Mouse (Mus musculus) gastrocnemius, adult 2 months (tissue): ENCODE results near the gene Hal. TPM values are rescaled to one million over a fixed set of nuclear protein-coding genes. Genes with fewer than 3 reads are reported as not detected.

Experiments
- DNase-seq: peaks from one replicate; pipeline ENCODE4 v3.0.0; 2022
- H3K27ac ChIP-seq: fragments of 200-600 bp; 2 replicates; pipeline ENCODE4 v1.8.1; 2022; ENCODE audit warnings: mild to moderate bottlenecking
- H3K4me3 ChIP-seq: fragments of 200-600 bp; 2 replicates; pipeline ENCODE4 v1.8.1; 2022; ENCODE audit warnings: mild to moderate bottlenecking, moderate library complexity
- CTCF ChIP-seq: fragments of 200-600 bp; IDR thresholded peaks from 2 replicates; pipeline ENCODE4 v1.8.1; 2022; ENCODE audit warnings: antibody characterized with exemption, mild to moderate bottlenecking, moderate library complexity
- intact Hi-C: fragments of 180-260 bp; cut with DNase I; formaldehyde crosslinking; loops from one replicate; pipeline ENCODE4 v1.15.1; 2025
- total RNA-seq, 2 experiments: library from RNA; stranded (reverse); gene quantifications; 2 replicates each; pipeline ENCODE4 v1.2.3; 2021

Gene Hal
- total RNA-seq, 2 experiments from 2014 or later: 0.05 to 0.25 TPM

DNA sequence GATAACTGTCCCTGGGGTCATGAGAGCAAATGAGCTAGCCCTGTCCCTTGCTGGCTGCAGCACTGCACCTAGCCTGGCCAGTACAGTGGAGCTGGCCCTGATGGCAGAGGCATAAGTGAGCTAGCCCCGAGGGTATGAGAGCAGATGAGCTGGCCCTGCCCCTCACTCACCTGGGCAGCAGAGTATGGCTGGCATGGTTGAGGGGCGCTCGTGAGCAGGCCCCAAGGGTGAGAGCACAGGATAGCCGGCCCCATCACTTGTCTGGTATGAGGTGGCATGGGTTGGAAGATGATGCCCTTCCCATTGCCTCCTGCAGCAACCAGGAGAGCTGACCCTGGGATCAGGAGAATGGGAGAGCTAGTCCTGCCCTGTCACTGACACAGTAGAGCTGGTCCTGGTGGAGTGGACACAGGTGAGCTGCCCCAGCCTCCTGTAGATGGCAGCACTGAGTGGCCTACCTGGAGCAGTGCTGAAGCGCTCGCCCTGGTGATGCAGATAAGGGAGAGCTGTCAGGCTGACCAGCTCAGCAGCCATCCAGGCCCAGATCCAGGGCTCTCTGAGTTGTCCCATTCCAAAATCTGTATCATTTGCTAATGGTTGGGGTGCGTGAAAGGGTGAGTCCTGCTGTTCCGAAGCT is 3.4 kb upstream of the Hal start:
- DNase-seq: peak; percentile 53
- Histone ChIP-seq H3K4me3 (no peak overlapping the region), H3K27ac (no peak overlapping the region)
- TF ChIP-seq CTCF: peak; percentile 68
- intact Hi-C loops: no loop called here

DNA sequence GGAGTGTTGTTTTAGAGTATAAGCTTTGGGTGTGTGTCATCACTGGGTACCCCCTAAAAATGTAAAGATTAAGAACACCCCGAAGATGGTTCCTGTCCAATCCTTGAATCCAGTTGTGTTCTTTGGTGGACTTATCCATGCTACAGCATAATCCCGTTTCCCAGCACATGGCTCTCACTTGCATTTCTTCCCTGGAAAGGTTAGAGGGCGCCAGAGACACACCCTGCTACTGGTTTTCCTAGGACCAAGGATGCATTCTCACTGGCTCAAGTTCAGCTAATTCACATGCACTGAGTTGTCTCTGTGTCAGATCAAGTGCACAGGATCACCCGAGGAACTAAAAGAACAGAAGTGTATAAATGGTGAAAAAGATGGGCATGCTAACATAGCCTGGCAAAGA is 1.9 kb upstream of the Hal start:
- DNase-seq: no peak

GRCm38 (mm10) chr10:93488828-93489226 is 259 bp downstream of the Hal start:
- H3K4me3 ChIP-seq: no peak overlapping the region
- no peak overlapping the region for H3K27ac ChIP-seq
- intact Hi-C loops: loop anchor here (1.0 kb wide), 1 partner anchor 45 kb away; no protein-coding TSS in a partner anchor
- DNase-seq: no peak
- TF ChIP-seq CTCF: no peak

More for the DNA sequence above, 1.9 kb upstream of the Hal start:
- Histone ChIP-seq H3K4me3 (no peak overlapping the region), H3K27ac (no peak overlapping the region)
- TF ChIP-seq CTCF: peak; percentile 65
- intact Hi-C loops: loop anchor here (2.0 kb wide), 2 partner anchors 62 to 90 kb away; no protein-coding TSS in a partner anchor

GRCm38 (mm10) chr10:93490451-93490850 is 1.9 kb downstream of the Hal start:
- no peak overlapping the region for H3K4me3 ChIP-seq
- intact Hi-C loops: no loop called here
- no peak for TF ChIP-seq CTCF
- H3K27ac ChIP-seq: no peak overlapping the region
- DNase-seq: no peak

GRCm38 (mm10) chr10:93500864-93501263 is 12.3 kb downstream of the Hal start:
- no peak for DNase-seq
- no peak for TF ChIP-seq CTCF
- Histone ChIP-seq H3K27ac (no peak overlapping the region), H3K4me3 (no peak overlapping the region)
- intact Hi-C loops: no loop called here

- TF ChIP-seq CTCF: no peak
- intact Hi-C loops: no loop called here
- DNase-seq: no peak
- H3K27ac ChIP-seq: no peak overlapping the region
- no peak overlapping the region for H3K4me3 ChIP-seq
These were observed 12.8 kb downstream of the Hal start for GRCm38 (mm10) chr10:93501346-93501745.

DNA sequence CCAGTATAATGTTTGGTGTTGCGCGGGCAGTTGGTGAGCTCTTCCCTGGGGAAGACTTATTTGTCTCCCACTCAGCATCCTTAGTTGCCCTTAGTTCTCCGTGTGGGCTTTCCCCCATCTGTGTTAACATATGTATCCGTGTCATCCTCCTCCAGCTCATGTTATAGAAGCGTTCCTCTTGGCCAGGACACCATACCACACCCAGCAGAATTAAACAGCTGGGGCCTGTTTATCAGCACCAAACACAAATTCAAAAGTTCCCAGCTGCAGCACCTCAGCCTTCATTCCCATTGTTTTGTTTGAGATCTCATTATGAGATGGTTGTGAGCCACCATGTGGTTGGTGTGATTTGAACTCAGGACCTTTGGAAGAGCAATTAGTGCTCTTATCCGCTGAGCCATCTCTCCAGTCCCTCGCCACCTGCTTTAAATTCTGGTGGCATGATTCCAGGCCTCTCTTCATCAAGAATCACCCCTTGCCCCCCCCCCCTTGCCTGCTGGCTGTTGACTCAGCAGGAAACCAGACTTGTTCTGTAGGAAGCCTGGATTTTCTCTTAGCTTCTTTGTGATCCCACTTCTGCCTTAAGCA is 19.9 kb downstream of the Hal start:
- no peak overlapping the region for H3K4me3 ChIP-seq
- TF ChIP-seq CTCF: no peak
- DNase-seq: no peak
- intact Hi-C loops: no loop called here
- no peak overlapping the region for H3K27ac ChIP-seq

GRCm38 (mm10) chr10:93509532-93510153 is 21.1 kb downstream of the Hal start:
- no peak overlapping the region for H3K4me3 ChIP-seq
- DNase-seq: no peak
- H3K27ac ChIP-seq: no peak overlapping the region
- no peak for TF ChIP-seq CTCF
- intact Hi-C loops: no loop called here

GRCm38 (mm10) chr10:93515419-93515818 is 26.9 kb downstream of the Hal start:
- intact Hi-C loops: no loop called here
- H3K4me3 ChIP-seq: no peak overlapping the region
- no peak for DNase-seq
- no peak overlapping the region for H3K27ac ChIP-seq
- no peak for TF ChIP-seq CTCF

DNA sequence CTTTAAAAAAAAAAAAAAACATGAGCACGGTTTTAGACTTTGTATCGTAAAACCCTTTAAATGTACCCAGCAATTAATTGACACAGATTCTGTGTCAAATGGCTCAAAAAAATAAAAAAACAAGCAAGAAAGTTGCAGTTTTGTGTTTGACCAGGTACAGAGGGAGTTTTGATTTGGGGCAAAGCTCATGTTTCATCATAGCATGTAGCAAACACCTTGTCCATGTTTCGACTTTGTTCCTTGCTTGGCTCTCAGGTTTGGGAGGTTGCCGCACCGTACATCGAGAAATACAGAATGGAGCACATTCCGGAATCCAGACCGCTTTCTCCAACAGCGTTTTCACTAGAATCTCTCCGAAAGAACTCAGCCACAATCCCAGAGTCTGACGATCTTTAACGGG is 27.4 kb downstream of the Hal start:
- intact Hi-C loops: no loop called here
- TF ChIP-seq CTCF: no peak
- DNase-seq: no peak
- Histone ChIP-seq H3K27ac (no peak overlapping the region), H3K4me3 (no peak overlapping the region)

DNA sequence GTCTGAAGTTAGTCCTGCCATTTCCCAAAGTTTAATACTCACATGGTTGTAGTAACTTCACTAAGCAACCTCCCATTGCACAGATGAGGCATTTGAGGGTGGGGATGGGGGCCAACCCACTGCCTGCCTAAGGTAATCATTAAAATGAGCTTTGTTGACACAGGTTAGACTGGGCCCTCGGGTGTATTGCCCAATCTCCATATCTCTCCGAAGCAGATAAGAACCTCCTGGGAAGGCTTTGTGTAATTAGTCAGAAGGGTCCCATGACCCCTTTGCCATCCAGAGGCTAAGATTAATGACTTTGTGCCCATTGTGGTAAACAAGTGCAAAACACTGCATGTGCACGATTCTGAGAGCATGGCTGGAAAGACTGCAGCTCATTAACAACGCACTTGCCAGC is 29.2 kb downstream of the Hal start:
- intact Hi-C loops: no loop called here
- TF ChIP-seq CTCF: no peak
- DNase-seq: no peak
- H3K4me3 ChIP-seq: no peak overlapping the region
- H3K27ac ChIP-seq: no peak overlapping the region

GRCm38 (mm10) chr10:93518186-93518585 is 29.6 kb downstream of the Hal start:
- intact Hi-C loops: no loop called here
- DNase-seq: no peak
- TF ChIP-seq CTCF: no peak

GRCm38 (mm10) chr10:93518620-93519019 is 30.1 kb downstream of the Hal start:
- no peak for DNase-seq
- Histone ChIP-seq H3K4me3 (no peak overlapping the region), H3K27ac (no peak overlapping the region)
- TF ChIP-seq CTCF: no peak
- intact Hi-C loops: no loop called here

More at GRCm38 (mm10) chr10:93518186-93518585, 29.6 kb downstream of the Hal start:
- Histone ChIP-seq H3K4me3 (no peak overlapping the region), H3K27ac (no peak overlapping the region)
